Mouse (Mus musculus) adrenal gland, postnatal 4 days (tissue): ENCODE data around the gene Ofd1. TPM values are rescaled to one million over a fixed set of nuclear protein-coding genes. Genes with fewer than 3 reads are reported as not detected.

Experiments used
- DNase-seq, 2 experiments: peaks; one replicate each; pipeline ENCODE4 v3.0.0; 2021 to 2022; ENCODE audit warnings: low spot score in 2 of 2, mixed read lengths in 2 of 2
- long read RNA-seq, 2 experiments: library from polyadenylated mRNA; stranded (forward); transcript quantifications; one replicate each; pipeline ENCODE4 v2.0.0; 2021
- total RNA-seq, 2 experiments: library from RNA; stranded (reverse); gene quantifications; 2 replicates each; pipeline ENCODE4 v1.2.3; 2021

Gene Ofd1
- total RNA-seq = 10 to 100 TPM; 12.0 to 13.8 TPM
- long read RNA-seq, experiment 1, full-length matches to known transcripts = 6 of 12 reads
- long read RNA-seq, experiment 1, partial matches to known transcripts = 2 of 12 reads
- long read RNA-seq, experiment 1, other reads (novel, unspliced or antisense) = 4 of 12 reads
- long read RNA-seq, experiment 2, full-length matches to known transcripts = 11 of 22 reads
- long read RNA-seq, experiment 2, partial matches to known transcripts = 6 of 22 reads
- long read RNA-seq, experiment 2, other reads (novel, unspliced or antisense) = 5 of 22 reads

- DNase-seq = peak; percentile 43 to 62
Observed at GRCm38 (mm10) chrX:166440616-166441063, at the start of gene Ofd1. Ofd1 (minus strand) TSS chrX:166440704.

- peak; percentile 71 to 76 for DNase-seq
Observed at GRCm38 (mm10) chrX:166479365-166479983, 39.0 kb upstream of the Ofd1 start, which contains the start of gene Rab9. Rab9 (minus strand) TSS chrX:166479867.

GRCm38 (mm10) chrX:166478631-166479364 lies 38.3 kb upstream of the Ofd1 start:
- peak in 1 of 2 experiments; percentile 2 for DNase-seq

GRCm38 (mm10) chrX:166477393-166477792 lies 36.9 kb upstream of the Ofd1 start:
- no peak for DNase-seq

- DNase-seq = no peak
Observed at GRCm38 (mm10) chrX:166472612-166473011, 32.1 kb upstream of the Ofd1 start.

- no peak for DNase-seq
Observed at GRCm38 (mm10) chrX:166468321-166468720, 27.8 kb upstream of the Ofd1 start.

GRCm38 (mm10) chrX:166455525-166455924 lies 15.0 kb upstream of the Ofd1 start:
- DNase-seq = no peak

GRCm38 (mm10) chrX:166454331-166454730 lies 13.8 kb upstream of the Ofd1 start:
- DNase-seq = no peak

- no peak for DNase-seq
Observed at GRCm38 (mm10) chrX:166453532-166453931, 13.0 kb upstream of the Ofd1 start.

- DNase-seq = no peak
Observed at GRCm38 (mm10) chrX:166444552-166444951, 4.0 kb upstream of the Ofd1 start.

GRCm38 (mm10) chrX:166440036-166440615 lies 378 bp downstream of the Ofd1 start, which contains the start of gene Trappc2:
Trappc2 (plus strand) TSS chrX:166440574.
- DNase-seq = no peak

- no peak for DNase-seq
Observed at GRCm38 (mm10) chrX:166434812-166435211, 5.7 kb downstream of the Ofd1 start.

- no peak for DNase-seq
Observed at GRCm38 (mm10) chrX:166416196-166416595, 24.3 kb downstream of the Ofd1 start.

GRCm38 (mm10) chrX:166407865-166408264 lies 32.6 kb downstream of the Ofd1 start:
- no peak for DNase-seq

- no peak for DNase-seq
Observed at GRCm38 (mm10) chrX:166393753-166394152, 46.8 kb downstream of the Ofd1 start.

- DNase-seq = no peak
Observed at GRCm38 (mm10) chrX:166386656-166387055, 53.8 kb downstream of the Ofd1 start.

GRCm38 (mm10) chrX:166384935-166385334 lies 55.6 kb downstream of the Ofd1 start:
- DNase-seq = peak in 1 of 2 experiments; percentile 7

GRCm38 (mm10) chrX:166383606-166384005 lies 56.9 kb downstream of the Ofd1 start:
- DNase-seq = no peak

- no peak for DNase-seq
Observed at GRCm38 (mm10) chrX:166378652-166379051, 61.9 kb downstream of the Ofd1 start.

GRCm38 (mm10) chrX:166376681-166377328 lies 63.7 kb downstream of the Ofd1 start:
- no peak for DNase-seq
